Mouse (Mus musculus) heart, adult 18-20 months (tissue): ENCODE results near the gene Rnaseh2b. TPM values are rescaled to one million over a fixed set of nuclear protein-coding genes. Genes with fewer than 3 reads are reported as not detected.
A peak's percentile ranks its signal among the peaks of the same experiment; 100 is the strongest.

Source experiments
- DNase-seq, 2 experiments: peaks; one replicate each; pipeline ENCODE4 v3.0.0; 2021 to 2022; ENCODE audit warnings: mixed read lengths in 1 of 2
- total RNA-seq, 2 experiments: library from RNA; stranded (reverse); gene quantifications; 2 replicates each; pipeline ENCODE4 v1.2.3; 2021

Gene Rnaseh2b
- total RNA-seq, 2 experiments from 2014 or later, result 7.4 to 9.4 TPM

DNA sequence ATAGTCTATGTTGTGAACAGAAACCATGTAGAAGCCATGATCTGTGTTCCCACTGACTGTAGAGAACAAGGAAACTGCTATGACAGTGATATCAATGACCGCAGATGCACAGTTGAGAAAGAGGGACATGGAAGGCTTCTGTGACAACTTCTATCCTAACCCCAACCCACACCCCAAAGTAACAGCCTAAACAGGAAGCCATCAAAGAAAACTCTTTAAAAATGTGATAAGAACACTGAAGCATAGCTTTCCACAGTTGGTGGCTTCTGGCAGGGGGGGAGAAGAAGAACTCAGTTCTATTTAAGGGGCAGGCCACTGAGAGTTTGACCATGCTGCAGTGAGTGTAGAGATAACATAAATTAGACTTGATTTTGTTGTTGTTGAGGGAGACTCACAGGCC lies 19.3 kb downstream of the Rnaseh2b start:
- DNase-seq, result no peak

DNA sequence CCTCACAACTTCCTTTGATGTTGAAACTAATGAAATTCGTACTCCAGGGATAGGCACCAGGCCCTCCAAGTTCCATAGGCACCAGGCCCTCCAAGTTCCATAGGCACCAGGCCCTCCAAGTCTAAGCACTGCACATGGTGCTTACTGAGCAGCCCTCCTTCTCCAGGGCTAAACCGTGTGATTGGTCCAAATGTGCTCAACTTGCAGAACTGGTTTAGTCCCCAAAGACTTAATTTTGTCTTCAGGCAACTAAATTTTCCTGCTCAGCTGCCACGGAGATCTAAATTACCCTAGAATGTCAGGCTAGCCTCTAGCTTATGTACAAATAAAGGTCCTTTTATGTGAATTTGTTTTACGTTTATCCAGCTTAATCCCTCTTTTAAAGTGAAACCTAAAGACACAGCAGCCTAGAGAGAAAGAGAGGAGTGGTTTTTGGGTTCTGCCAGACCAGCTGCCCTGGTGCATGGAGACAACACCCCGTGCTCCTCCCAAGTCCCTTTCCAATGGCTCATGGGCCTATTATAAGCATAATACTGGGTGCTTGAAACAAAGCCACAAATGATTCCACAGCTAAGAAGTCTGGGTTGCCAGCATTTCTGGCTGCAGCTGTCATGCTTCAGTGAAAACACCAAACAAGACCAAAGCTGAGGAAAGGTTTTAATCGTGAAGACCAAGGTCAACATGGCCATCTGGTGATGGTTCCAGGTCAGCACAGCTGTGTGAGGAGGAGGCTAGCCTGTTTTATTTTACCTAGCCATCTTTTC lies 30.4 kb downstream of the Rnaseh2b start:
- DNase-seq, result peak in 1 of 2 experiments; percentile 30

- no peak for DNase-seq
Measured at GRCm38 (mm10) chr14:62323457-62323856, 31.1 kb downstream of the Rnaseh2b start.

DNA sequence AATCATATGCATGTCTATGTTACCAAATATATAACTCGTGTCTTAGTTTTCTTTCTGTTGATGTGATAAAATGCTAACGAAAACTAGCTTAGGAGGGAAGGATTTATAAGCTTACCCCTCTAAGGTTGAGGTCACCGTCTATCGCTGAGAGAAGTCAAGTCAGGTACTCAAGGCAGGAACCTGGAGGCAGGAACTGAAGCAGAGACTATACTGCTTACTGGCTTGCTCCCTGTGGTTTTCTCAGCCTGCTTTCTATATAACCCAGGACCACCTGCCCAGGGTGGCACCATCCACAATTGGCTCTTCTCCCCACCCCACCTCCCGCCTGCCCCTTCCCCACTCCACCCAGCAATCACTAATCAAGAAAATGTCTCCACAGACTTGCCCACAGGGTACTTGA lies 32.6 kb downstream of the Rnaseh2b start:
- no peak for DNase-seq

DNA sequence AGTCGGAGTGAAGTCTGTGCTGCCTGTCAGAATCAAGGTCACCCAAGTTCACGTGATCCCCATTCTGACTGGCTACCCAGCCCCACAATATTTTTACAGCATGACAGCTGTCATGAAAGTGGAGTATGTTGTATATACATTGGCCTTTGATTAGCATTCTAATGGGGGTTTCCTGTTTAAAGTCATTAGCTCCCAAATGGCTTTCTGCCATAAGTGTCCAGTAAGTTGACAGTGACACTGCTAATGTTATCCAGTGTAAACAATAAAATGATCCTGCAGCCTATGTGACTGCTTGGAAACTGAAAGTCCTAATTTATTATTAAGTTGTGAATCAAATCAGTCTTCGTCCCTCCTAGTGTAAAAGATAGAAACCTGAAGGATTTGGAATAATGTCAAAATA lies 33.6 kb downstream of the Rnaseh2b start:
- no peak for DNase-seq

DNA sequence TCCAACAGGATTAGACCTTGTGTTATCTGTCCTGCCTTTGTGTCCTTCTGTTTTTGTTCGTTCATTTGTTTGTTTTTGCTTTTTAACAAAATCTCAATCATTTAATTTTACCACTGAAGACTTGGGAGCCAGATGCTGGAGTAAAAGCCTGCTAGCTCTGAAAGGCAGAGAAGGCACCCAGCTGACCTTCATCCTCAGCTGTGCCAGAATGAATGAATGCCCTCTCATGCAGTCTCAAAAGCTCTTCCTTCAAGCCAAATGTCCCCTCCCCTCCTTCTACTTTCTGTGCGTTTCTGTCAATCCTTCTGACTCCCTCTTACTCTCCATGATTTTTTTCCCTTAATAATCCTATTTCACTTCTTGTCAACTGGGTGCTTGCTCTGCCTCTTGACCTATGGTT lies 34.8 kb downstream of the Rnaseh2b start:
- no peak for DNase-seq

DNA sequence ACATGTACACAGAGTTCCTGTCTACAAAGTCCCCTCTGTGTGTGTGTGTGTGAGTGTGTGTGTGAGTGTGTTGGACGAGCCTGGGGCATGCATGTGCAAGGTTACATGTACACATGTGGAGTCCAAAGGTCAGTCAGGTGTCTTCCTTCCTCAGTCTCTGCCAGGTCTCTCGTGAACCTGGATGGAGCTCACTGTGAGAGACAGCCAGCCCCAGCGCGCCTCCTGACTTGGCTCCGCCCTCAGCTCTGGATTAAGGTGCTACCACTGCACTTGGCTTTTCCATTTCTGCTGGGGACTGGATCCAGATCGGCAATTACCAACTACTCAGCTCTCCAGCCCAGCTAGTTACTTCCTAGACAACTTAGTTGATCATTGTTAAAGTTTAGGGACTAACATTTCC lies 36.2 kb downstream of the Rnaseh2b start:
- DNase-seq, result no peak

DNA sequence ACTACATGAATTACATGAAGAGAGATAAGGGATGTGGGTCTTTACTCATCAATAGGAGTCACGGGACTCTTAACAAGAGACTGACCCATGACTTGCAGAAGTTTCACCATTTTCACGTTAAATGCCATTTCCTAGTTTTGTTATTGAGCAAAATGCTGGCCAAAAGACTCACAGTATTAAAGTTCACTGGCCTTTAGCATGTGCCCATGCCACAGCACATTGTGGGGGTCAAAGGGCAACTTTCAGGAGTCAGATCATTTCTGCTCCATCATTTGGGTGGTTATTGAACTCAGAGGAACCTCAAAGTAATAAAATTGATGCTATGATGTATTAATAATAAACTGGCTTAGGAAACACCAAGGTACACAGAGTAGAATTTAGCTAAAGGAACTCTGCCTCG lies 37.2 kb downstream of the Rnaseh2b start:
- no peak for DNase-seq

GRCm38 (mm10) chr14:62331457-62331856 lies 39.1 kb downstream of the Rnaseh2b start:
- no peak for DNase-seq

DNA sequence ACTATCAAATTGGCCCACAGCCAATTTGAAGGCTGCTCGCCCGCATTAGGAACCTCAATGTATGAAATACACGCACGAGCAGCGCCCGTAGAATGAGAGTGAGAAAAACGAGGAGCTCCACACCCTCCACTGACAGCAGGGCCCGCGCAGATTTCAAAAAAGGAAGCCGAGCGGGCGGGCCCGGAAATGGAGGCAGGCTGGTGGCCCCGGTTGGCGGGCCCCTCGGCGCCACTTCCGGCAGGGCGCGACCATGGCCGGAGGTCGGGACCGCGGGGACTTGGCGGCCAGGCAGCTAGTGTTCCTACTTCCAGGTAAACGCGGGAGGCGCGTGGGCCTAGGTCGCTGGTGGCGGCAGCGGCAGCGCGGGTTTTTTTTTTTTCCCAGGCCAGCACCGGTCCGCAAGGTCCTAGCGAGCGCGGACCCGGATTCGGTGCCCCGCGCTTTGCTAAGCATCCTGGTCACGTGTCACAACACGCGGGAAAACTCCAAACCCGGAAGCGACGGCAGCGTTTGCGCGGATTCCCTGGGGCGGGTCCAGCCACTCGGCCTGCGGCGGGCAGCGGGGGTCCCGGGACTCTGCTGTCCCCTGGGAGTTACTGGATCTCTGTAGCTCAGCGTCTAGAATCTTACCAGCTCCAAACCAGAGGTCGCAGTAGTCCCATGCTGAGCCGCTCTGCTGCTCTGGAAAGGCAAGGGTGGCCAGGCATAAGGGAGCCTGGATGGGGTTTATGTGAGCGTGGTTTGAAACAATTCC lies 39.7 kb downstream of the Rnaseh2b start:
- DNase-seq, result peak; percentile 92 to 93

DNA sequence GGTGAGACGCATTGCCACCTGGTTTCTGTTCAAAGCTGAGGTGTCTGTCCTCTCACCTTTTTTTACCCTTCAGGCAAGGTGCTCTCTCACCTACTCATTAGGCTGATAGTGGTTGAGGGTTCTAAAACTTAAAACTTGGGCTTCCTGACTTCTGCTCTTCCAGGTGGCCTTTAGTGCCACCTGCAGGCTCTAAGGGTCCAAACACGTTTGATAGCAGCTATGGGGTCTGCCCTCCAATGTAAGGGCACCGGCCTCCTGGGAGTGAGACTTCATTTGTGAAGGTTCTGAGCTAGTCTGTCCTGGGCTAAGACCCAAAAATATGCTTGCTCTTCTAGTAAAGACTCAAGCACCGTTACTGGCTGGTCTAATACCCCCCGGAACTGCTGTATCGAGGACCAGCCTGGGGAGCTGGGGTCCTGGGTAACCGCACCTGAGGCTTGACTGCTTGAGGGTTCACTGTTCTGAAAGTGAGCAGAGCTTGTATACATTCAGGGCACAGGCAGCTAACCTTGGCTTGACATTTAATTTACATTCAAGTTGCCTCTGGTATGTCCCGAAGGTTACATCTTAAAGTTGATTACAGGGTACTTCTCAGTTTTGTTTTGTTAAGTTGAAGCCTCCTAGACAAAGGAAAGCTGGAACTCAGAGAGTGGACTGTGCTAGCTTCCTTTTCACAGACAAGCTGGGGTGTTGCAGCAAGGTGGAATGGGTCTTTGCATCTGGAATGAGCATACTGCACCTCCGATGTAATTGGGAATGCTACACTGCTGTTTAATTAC lies 41.7 kb downstream of the Rnaseh2b start:
- no peak for DNase-seq

GRCm38 (mm10) chr14:62339196-62339595 lies 46.8 kb downstream of the Rnaseh2b start:
- no peak for DNase-seq

GRCm38 (mm10) chr14:62341887-62342642 lies 49.7 kb downstream of the Rnaseh2b start:
- peak; percentile 14 to 22 for DNase-seq

DNA sequence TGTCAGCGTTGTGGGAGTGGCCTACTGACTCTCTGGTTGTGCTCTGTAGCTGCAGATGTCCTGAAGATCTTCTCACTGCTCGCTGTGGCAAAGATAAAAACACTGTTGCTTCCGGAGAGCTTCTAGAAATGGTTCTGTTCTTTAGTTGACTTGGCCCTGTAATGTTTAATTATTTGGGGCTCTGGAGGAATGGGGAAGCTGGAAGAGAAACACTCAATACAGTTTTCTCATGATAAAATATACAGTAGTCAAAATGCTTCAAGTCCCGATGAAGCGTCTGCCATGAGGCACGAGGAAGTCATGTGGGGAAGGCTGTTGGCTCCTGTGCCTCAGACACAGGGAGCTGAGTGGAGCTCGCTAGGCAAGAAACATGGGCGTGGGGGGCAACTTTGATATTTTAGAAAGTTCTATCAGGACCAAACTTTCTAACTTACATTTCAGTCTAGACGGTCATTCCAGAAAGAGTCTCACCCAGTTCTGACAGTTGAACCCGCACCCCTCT lies 50.3 kb downstream of the Rnaseh2b start:
- DNase-seq, result peak; percentile 37 to 52

DNA sequence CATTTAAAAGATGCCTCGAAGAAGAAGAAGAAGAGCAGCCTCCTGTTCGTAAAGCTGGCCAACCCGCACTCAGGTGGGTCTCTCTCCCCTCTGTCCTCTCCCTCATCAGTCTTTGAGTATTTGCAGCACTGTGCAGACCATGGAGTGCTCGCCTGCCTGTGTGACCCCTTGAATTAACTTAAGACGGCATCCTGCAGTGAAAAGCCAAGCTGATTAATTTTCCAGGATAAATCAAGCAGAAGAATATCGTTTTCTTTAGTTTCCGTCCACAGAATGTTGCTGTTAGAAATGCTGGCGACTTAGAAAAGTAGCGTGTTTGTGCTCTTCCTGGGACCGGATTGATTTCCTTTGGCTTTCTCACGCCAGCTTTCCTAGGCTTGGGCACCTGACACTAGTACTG lies 54.2 kb downstream of the Rnaseh2b start:
- DNase-seq, result no peak

DNA sequence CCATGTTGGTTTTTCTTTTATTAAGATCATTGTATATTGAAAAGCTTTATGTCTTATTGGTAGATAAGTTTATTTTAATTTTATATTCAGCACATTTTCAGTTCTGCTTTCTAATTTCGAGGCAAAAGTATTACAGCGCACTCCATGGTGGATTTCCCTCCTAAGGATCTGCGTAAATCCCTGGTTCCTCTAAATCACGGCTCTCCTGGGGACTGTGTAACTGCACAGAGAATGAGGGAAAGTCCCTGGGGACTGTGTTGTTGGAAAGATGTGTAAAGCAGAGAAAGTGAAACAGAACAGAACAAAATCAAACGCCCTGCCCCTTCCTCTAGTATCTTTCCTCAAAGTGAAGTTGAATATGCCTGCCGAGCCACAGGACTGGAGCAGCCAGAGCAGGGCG lies 54.7 kb downstream of the Rnaseh2b start:
- peak; percentile 38 to 47 for DNase-seq

DNA sequence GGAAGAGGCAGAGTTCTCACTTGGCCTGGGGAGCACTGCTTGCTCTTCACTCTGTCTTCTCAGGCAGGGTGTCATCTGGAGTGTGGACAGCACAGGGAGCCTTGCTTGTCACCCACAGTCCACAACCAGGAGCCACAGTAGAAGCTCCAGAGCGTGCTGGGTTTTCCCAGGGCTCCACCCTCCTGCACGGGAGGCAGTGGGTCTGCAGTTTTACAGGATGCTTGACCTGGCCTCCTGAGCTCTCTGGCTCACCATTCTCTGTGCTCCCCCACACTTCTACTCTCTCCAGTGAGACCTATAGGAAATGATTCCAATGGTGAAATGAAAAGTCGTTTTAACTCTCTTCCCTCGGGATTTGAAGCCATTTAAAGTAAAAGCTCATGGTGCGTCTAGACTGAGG lies 57.4 kb downstream of the Rnaseh2b start:
- DNase-seq, result no peak

DNA sequence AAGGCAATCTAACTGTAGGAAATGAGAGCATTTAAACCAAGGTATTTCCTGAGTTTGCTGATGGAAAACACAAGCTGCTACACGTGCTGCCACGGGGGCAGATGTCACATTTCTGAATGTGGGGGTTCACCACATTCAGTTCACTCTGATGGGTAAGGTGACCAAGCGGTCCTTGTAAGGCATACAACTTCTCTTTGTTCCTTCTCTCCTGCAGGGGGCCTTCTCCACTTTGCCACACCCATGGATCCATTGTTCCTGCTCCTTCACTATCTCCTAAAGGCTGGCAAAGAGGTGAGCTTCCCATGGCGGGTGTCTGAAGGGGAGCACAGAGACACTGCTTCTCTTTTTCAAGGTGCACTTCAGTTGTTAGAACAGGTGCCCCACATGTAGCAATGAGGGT lies 57.8 kb downstream of the Rnaseh2b start:
- DNase-seq, result no peak

DNA sequence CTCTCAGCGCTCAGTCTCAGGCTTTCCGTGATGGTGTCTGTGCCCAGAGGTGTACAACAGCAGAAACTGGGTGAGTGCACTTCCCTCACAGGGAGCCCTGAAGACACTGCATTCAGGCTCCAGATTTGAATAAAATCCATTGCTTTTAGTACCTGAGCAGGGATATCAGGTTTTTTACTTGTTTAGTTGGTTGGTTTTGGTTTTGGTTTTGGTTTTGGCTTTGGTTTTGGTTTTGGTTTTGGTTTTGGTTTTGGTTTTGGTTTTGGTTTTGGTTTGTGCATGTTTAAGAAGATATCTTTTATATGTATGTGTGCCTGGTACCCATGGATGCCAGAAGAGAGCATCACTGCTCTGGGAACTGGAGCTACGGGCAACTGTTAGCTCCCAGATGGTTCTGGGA lies 58.5 kb downstream of the Rnaseh2b start:
- no peak for DNase-seq

GRCm38 (mm10) chr14:62353372-62353771 lies 61.0 kb downstream of the Rnaseh2b start:
- DNase-seq, result no peak

DNA sequence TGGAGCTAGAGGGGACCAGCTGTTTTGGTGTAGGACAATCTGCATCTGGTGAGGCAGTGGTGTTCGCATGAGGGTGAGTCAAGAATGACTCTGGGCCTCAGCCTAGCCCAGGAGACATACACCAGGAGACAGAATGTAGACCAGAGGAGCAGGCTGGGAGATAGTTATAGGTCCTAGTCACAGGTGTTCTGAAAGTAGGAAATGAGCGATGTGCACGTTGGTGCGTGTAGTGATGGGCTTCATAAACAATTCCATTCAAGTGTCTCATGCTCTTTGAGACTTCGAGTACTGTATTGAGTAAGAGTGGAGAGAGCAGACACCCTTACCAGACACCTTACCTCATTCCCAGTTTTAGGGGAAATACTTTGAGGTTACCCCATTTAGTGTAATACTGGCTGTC lies 61.4 kb downstream of the Rnaseh2b start:
- no peak for DNase-seq

GRCm38 (mm10) chr14:62355201-62355600 lies 62.8 kb downstream of the Rnaseh2b start:
- no peak for DNase-seq
